Mouse (Mus musculus) neural tube, embryonic 13.5 days (tissue): ENCODE results near the gene Kcnip1. TPM values are rescaled to one million over a fixed set of nuclear protein-coding genes. Genes with fewer than 3 reads are reported as not detected.

Experiments
- ATAC-seq: fragments of 200-750 bp; cut with Nextera tagmentation; 2 replicates; pipeline ENCODE4 v1.8.0; 2017; ENCODE audit warnings: low read depth, mild to moderate bottlenecking, moderate TSS enrichment, moderate library complexity
- H3K27ac ChIP-seq: fragments of 300-500 bp; sonication (generic); replicated peaks from 2 replicates; pipeline ENCODE4 v1.5.1; 2015; ENCODE audit warnings: moderate library complexity, mild to moderate bottlenecking, inconsistent platforms
- H3K27me3 ChIP-seq: fragments of 300-500 bp; sonication (generic); 2 replicates; pipeline ENCODE4 v1.6.1; 2015; ENCODE audit warnings: mild to moderate bottlenecking, inconsistent platforms
- H3K36me3 ChIP-seq: fragments of 300-500 bp; sonication (generic); 2 replicates; pipeline ENCODE4 v1.6.1; 2015; ENCODE audit warnings: mild to moderate bottlenecking, inconsistent platforms
- H3K4me1 ChIP-seq: fragments of 300-500 bp; sonication (generic); replicated peaks from 2 replicates; pipeline ENCODE4 v1.6.1; 2015; ENCODE audit warnings: inconsistent platforms
- H3K4me2 ChIP-seq: fragments of 300-500 bp; sonication (generic); 2 replicates; pipeline ENCODE4 v1.6.1; 2015; ENCODE audit warnings: inconsistent platforms, mild to moderate bottlenecking, moderate library complexity
- H3K4me3 ChIP-seq: fragments of 300-500 bp; sonication (generic); 2 replicates; pipeline ENCODE4 v1.5.1; 2015; ENCODE audit warnings: mild to moderate bottlenecking, inconsistent platforms
- H3K9ac ChIP-seq: fragments of 300-500 bp; sonication (generic); 2 replicates; pipeline ENCODE4 v1.6.1; 2015; ENCODE audit warnings: moderate library complexity, mild to moderate bottlenecking, inconsistent platforms
- H3K9me3 ChIP-seq: fragments of 300-500 bp; sonication (generic); 2 replicates; pipeline ENCODE4 v1.6.1; 2016; ENCODE audit warnings: inconsistent platforms
- WGBS: fragments of 180-500 bp; shearing (Covaris S2); methylation state at CpG from one replicate; pipeline ENCODE4 v1.1.7; 2015; 5-methylcytosine and 5-hydroxymethylcytosine counted together
- polyA plus RNA-seq: library from polyadenylated mRNA; unstranded; fragments of >200 nt; fragmentation: Nextera tagmentation; extraction: Ambion mirVana; gene quantifications from 2 replicates; pipeline ENCODE4 v1.2.1, GENCODE M21; 2015

Gene Kcnip1
- polyA plus RNA-seq, 1 experiment from 2014 or later, result 83.2 TPM

GRCm38 (mm10) chr11:33756624-33757023, 236.3 kb downstream of the Kcnip1 start:
- Histone ChIP-seq H3K27me3 (no peaks in the 10 kb centered on the region; the same call in 1 of the 2 replicates), H3K27ac (peak overlapping the region; percentile 28; the same call in 1 of the 2 replicates), H3K9me3 (no peaks in the 10 kb centered on the region), H3K4me2 (no peak overlapping the region), H3K4me1 (peaks cover 40% of the 10 kb centered on the region), H3K4me3 (no peak overlapping the region), H3K9ac (no peak overlapping the region), H3K36me3 (no peaks in the 10 kb centered on the region)
- no peak for ATAC-seq
- WGBS, result 48% methylated on average over 15 of the region's 15 CpGs

GRCm38 (mm10) chr11:33752431-33752873, 240.5 kb downstream of the Kcnip1 start:
- Histone ChIP-seq H3K9ac (no peak overlapping the region), H3K9me3 (no peaks in the 10 kb centered on the region), H3K4me1 (peaks cover 28% of the 10 kb centered on the region), H3K27ac (no peak overlapping the region), H3K27me3 (no peaks in the 10 kb centered on the region; the same call in 1 of the 2 replicates), H3K4me3 (no peak overlapping the region), H3K36me3 (no peaks in the 10 kb centered on the region), H3K4me2 (no peak overlapping the region)
- 0 out of 2 replicates have a peak, but pooled peaks have one; percentile 28 for ATAC-seq
- 46% methylated on average over 4 of the region's 4 CpGs for WGBS

- H3K9me3 ChIP-seq, result no peaks in the 10 kb centered on the region
- no peaks in the 10 kb centered on the region for H3K36me3 ChIP-seq
- H3K9ac ChIP-seq, result no peak overlapping the region
- 88% methylated on average over 6 of the region's 6 CpGs for WGBS
- H3K4me2 ChIP-seq, result no peak overlapping the region
- H3K4me1 ChIP-seq, result peaks cover 27% of the 10 kb centered on the region
- no peak for ATAC-seq
- H3K4me3 ChIP-seq, result no peak overlapping the region
- H3K27me3 ChIP-seq, result no peaks in the 10 kb centered on the region; the same call in 1 of the 2 replicates
- H3K27ac ChIP-seq, result no peak overlapping the region
Measured at GRCm38 (mm10) chr11:33751503-33751902, 241.4 kb downstream of the Kcnip1 start.

- no peak overlapping the region for H3K4me2 ChIP-seq
- no peak overlapping the region for H3K27ac ChIP-seq
- no peak for ATAC-seq
- H3K9me3 ChIP-seq, result no peaks in the 10 kb centered on the region
- no peak overlapping the region for H3K9ac ChIP-seq
- no peaks in the 10 kb centered on the region for H3K27me3 ChIP-seq
- peaks cover 24% of the 10 kb centered on the region for H3K4me1 ChIP-seq
- H3K4me3 ChIP-seq, result no peak overlapping the region
- no peaks in the 10 kb centered on the region for H3K36me3 ChIP-seq
- WGBS, result 83% methylated on average over 4 of the region's 4 CpGs
Measured at GRCm38 (mm10) chr11:33749979-33750378, 243.0 kb downstream of the Kcnip1 start.

- 95% methylated on average over 12 of the region's 12 CpGs for WGBS
- H3K36me3 ChIP-seq, result no peaks in the 10 kb centered on the region
- no peak overlapping the region for H3K27ac ChIP-seq
- H3K4me2 ChIP-seq, result no peak overlapping the region
- no peaks in the 10 kb centered on the region for H3K27me3 ChIP-seq
- no peak overlapping the region for H3K9ac ChIP-seq
- no peak for ATAC-seq
- peaks cover 24% of the 10 kb centered on the region for H3K4me1 ChIP-seq
- no peaks in the 10 kb centered on the region for H3K9me3 ChIP-seq
- H3K4me3 ChIP-seq, result no peak overlapping the region
Measured at GRCm38 (mm10) chr11:33749408-33749807, 243.5 kb downstream of the Kcnip1 start.

GRCm38 (mm10) chr11:33748754-33749153, 244.2 kb downstream of the Kcnip1 start:
- Histone ChIP-seq H3K9ac (no peak overlapping the region), H3K4me3 (no peak overlapping the region), H3K4me1 (peaks cover 24% of the 10 kb centered on the region), H3K27me3 (no peaks in the 10 kb centered on the region), H3K4me2 (no peak overlapping the region), H3K9me3 (no peaks in the 10 kb centered on the region), H3K27ac (no peak overlapping the region), H3K36me3 (no peaks in the 10 kb centered on the region)
- no peak for ATAC-seq
- WGBS, result 70% methylated on average over 5 of the region's 5 CpGs

GRCm38 (mm10) chr11:33747402-33747955, 245.5 kb downstream of the Kcnip1 start:
- no peak for ATAC-seq
- no peak overlapping the region for H3K4me3 ChIP-seq
- WGBS, result 71% methylated on average over 5 of the region's 5 CpGs

GRCm38 (mm10) chr11:33746402-33746801, 246.6 kb downstream of the Kcnip1 start:
- no peaks in the 10 kb centered on the region for H3K36me3 ChIP-seq
- no peaks in the 10 kb centered on the region for H3K9me3 ChIP-seq
- no peak overlapping the region for H3K27ac ChIP-seq
- H3K4me2 ChIP-seq, result no peak overlapping the region
- no peak overlapping the region for H3K4me3 ChIP-seq
- no peaks in the 10 kb centered on the region for H3K27me3 ChIP-seq
- no peak for ATAC-seq
- peaks cover 28% of the 10 kb centered on the region for H3K4me1 ChIP-seq
- no peak overlapping the region for H3K9ac ChIP-seq
- WGBS, result 60% methylated on average over 3 of the region's 3 CpGs

More at GRCm38 (mm10) chr11:33747402-33747955, 245.5 kb downstream of the Kcnip1 start:
- H3K9ac ChIP-seq, result no peak overlapping the region
- no peak overlapping the region for H3K4me2 ChIP-seq
- H3K4me1 ChIP-seq, result peaks cover 23% of the 10 kb centered on the region
- H3K27ac ChIP-seq, result no peak overlapping the region
- H3K36me3 ChIP-seq, result no peaks in the 10 kb centered on the region
- H3K9me3 ChIP-seq, result no peaks in the 10 kb centered on the region
- no peaks in the 10 kb centered on the region for H3K27me3 ChIP-seq

GRCm38 (mm10) chr11:33745821-33746329, 247.1 kb downstream of the Kcnip1 start:
- Histone ChIP-seq H3K27ac (no peak overlapping the region), H3K9ac (no peak overlapping the region), H3K9me3 (no peaks in the 10 kb centered on the region), H3K27me3 (no peaks in the 10 kb centered on the region), H3K4me1 (peaks cover 28% of the 10 kb centered on the region), H3K4me3 (no peak overlapping the region), H3K4me2 (no peak overlapping the region), H3K36me3 (no peaks in the 10 kb centered on the region)
- 95% methylated on average over 3 of the region's 3 CpGs for WGBS
- no peak for ATAC-seq

- 41% methylated on average over 7 of the region's 7 CpGs for WGBS
- no peak for ATAC-seq
- no peak overlapping the region for H3K4me3 ChIP-seq
- H3K36me3 ChIP-seq, result no peaks in the 10 kb centered on the region
- no peak overlapping the region for H3K9ac ChIP-seq
- peaks cover 34% of the 10 kb centered on the region for H3K4me1 ChIP-seq
- H3K9me3 ChIP-seq, result no peaks in the 10 kb centered on the region
- no peak overlapping the region for H3K27ac ChIP-seq
- no peak overlapping the region for H3K4me2 ChIP-seq
- no peaks in the 10 kb centered on the region for H3K27me3 ChIP-seq
Measured at GRCm38 (mm10) chr11:33744429-33744828, 248.5 kb downstream of the Kcnip1 start.

- WGBS, result 66% methylated on average over 3 of the region's 3 CpGs
- Histone ChIP-seq H3K27me3 (peaks cover 16% of the 10 kb centered on the region), H3K4me1 (peaks cover 24% of the 10 kb centered on the region), H3K9me3 (no peaks in the 10 kb centered on the region), H3K27ac (no peak overlapping the region), H3K9ac (no peak overlapping the region), H3K36me3 (no peaks in the 10 kb centered on the region), H3K4me3 (no peak overlapping the region), H3K4me2 (no peak overlapping the region)
- ATAC-seq, result no peak
Measured at GRCm38 (mm10) chr11:33740187-33740586, 252.8 kb downstream of the Kcnip1 start.

- H3K9me3 ChIP-seq, result no peaks in the 10 kb centered on the region
Measured at GRCm38 (mm10) chr11:33736426-33736825, 256.5 kb downstream of the Kcnip1 start.

GRCm38 (mm10) chr11:33733269-33733668, 259.7 kb downstream of the Kcnip1 start:
- 10% methylated on average over 3 of the region's 3 CpGs for WGBS
- no peak overlapping the region for H3K4me2 ChIP-seq
- H3K9me3 ChIP-seq, result no peaks in the 10 kb centered on the region
- H3K27me3 ChIP-seq, result peaks cover 24% of the 10 kb centered on the region
- H3K9ac ChIP-seq, result no peak overlapping the region
- H3K27ac ChIP-seq, result no peak overlapping the region
- peaks cover 5% of the 10 kb centered on the region; the same call in 1 of the 2 replicates for H3K4me1 ChIP-seq
- no peak for ATAC-seq
- no peak overlapping the region for H3K4me3 ChIP-seq
- no peaks in the 10 kb centered on the region for H3K36me3 ChIP-seq

More at GRCm38 (mm10) chr11:33736426-33736825, 256.5 kb downstream of the Kcnip1 start:
- Histone ChIP-seq H3K27ac (no peak overlapping the region), H3K4me2 (no peak overlapping the region), H3K27me3 (peaks cover 28% of the 10 kb centered on the region), H3K36me3 (no peaks in the 10 kb centered on the region), H3K4me3 (no peak overlapping the region), H3K4me1 (peaks cover 12% of the 10 kb centered on the region; the same call in 1 of the 2 replicates), H3K9ac (no peak overlapping the region)
- no peak for ATAC-seq
- WGBS, result 45% methylated on average over 10 of the region's 10 CpGs
